9 mouse cellular contexts compared by ENCODE assay signal in genomic region chr14:115392894-115393524, GRCm38 (mm10).
DNase-seq lines count a peak whose midpoint lies in the region; ATAC-seq and TF ChIP-seq lines count a peak whose summit lies in the region.
"Had no signal": no experiment of that assay in that cellular context is flagged by ENCODE, and none has a peak within 500 bp of the region (broad histone marks: within the 10 kb centered on the region; RNA-seq: fewer than 3 reads in every experiment).

No protein-coding gene starts in this region.

- ATAC-seq in granulocyte monocyte progenitor cell, adult 5-6 weeks (replicated peaks; ENCODE audit: poor library complexity, severe bottlenecking), result peak; percentile 97
- ATAC-seq in liver, embryonic 14.5 days (ENCODE audit: insufficient read depth), result no peak

- 38% methylated on average over 14 of the region's 14 CpGs for WGBS in liver, embryonic 14.5 days (ENCODE audit: insufficient replicate concordance)

- no peak overlapping the region for H3K4me2 ChIP-seq in liver, embryonic 14.5 days (ENCODE audit: low read depth)
- H3K4me2 ChIP-seq: stomach, embryonic 15.5 days had no signal

- no peak overlapping the region for H3K27ac ChIP-seq in liver, embryonic 14.5 days
- H3K27ac ChIP-seq: stomach, embryonic 15.5 days had no signal

- no peaks in the 10 kb centered on the region for H3K9me3 ChIP-seq in liver, embryonic 14.5 days (ENCODE audit: control insufficient read depth, low read length)
- H3K9me3 ChIP-seq: stomach, embryonic 15.5 days had no signal

- H3K27me3 ChIP-seq in liver, embryonic 14.5 days (ENCODE audit: control insufficient read depth, insufficient read depth, low read length), result no peaks in the 10 kb centered on the region
- H3K27me3 ChIP-seq: stomach, embryonic 15.5 days had no signal

- H3K4me1 ChIP-seq in liver, embryonic 14.5 days (replicated peaks; ENCODE audit: control insufficient read depth in 2 of 2, insufficient read depth in 2 of 2, low read length in 1 of 2), result no peaks in the 10 kb centered on the region
- H3K4me1 ChIP-seq: stomach, embryonic 15.5 days had no signal

- TF ChIP-seq EP300 in liver, embryonic 14.5 days (IDR thresholded peaks at IDR 0.05; ENCODE audit: low read depth), result no peak

- TF ChIP-seq CTCF in liver, embryonic 14.5 days (IDR thresholded peaks at IDR 0.05; ENCODE audit: low read depth), result peak; percentile 55

- peak; percentile 12 to 18 for DNase-seq in spleen, postnatal 36 days (ENCODE audit: low spot score in 2 of 2)
- no peak for DNase-seq in spleen, postnatal 14 days (ENCODE audit: low spot score in 2 of 2)
- peak; percentile 22 to 62 for DNase-seq in cerebellum, postnatal 25 days
- DNase-seq in kidney, postnatal 36 days, result peak; percentile 62 to 63
- DNase-seq in liver, embryonic 14.5 days (ENCODE audit: low read depth in 3 of 3, low spot score in 3 of 3), result no peak
- peak; percentile 16 for DNase-seq in retina, adult 2 months (ENCODE audit: low read depth, low spot score)
- DNase-seq in spleen, adult 12 weeks (ENCODE audit: low spot score), result no peak

- no peaks in the 10 kb centered on the region for H3K36me3 ChIP-seq in liver, embryonic 14.5 days (replicated peaks; ENCODE audit: control insufficient read depth, insufficient read depth, low read depth)
- H3K36me3 ChIP-seq: stomach, embryonic 15.5 days had no signal

- no peak overlapping the region for H3K9ac ChIP-seq in liver, embryonic 14.5 days (replicated peaks)
- H3K9ac ChIP-seq: stomach, embryonic 15.5 days had no signal

- H3K4me3 ChIP-seq in liver, embryonic 14.5 days (ENCODE audit: insufficient read depth in 1 of 2, low read depth in 2 of 2, low read length in 2 of 2), result no peak overlapping the region
- H3K4me3 ChIP-seq: stomach, embryonic 15.5 days had no signal

Comparison
In these comparisons a context has a peak if more than half of its experiments do, and no peak if none do; other contexts are left out.
1. DNase-seq: peak in spleen, postnatal 36 days (2 of 2), cerebellum, postnatal 25 days (2 of 2), kidney, postnatal 36 days (2 of 2) and retina, adult 2 months (single experiment); none in spleen, postnatal 14 days (0 of 2), liver, embryonic 14.5 days (0 of 3) and spleen, adult 12 weeks (single experiment).